Mouse (Mus musculus) c-Kit-negative CD71-positive TER-119-positive erythroid progenitor cells, embryonic 14.5 days (primary cell): ENCODE measurements around the gene Prkar1b.

ENCODE experiments used
- DNase-seq: peaks from one replicate; pipeline ENCODE4 v3.0.0-alpha.2; 2013; ENCODE audit warnings: low read depth, low spot score

Prkar1b gene

GRCm38 (mm10) chr5:139066861-139067614, 82.8 kb downstream of the Prkar1b start:
- no peak for DNase-seq

GRCm38 (mm10) chr5:139064611-139065010, 85.2 kb downstream of the Prkar1b start:
- no peak for DNase-seq

- no peak for DNase-seq
These were observed 88.1 kb downstream of the Prkar1b start for GRCm38 (mm10) chr5:139061680-139062079.

GRCm38 (mm10) chr5:139060460-139061051, 89.2 kb downstream of the Prkar1b start:
- DNase-seq: no peak

GRCm38 (mm10) chr5:139053176-139053575, 96.6 kb downstream of the Prkar1b start:
- DNase-seq: no peak

GRCm38 (mm10) chr5:139051276-139051675, 98.5 kb downstream of the Prkar1b start:
- DNase-seq: no peak

- no peak for DNase-seq
These were observed 100.4 kb downstream of the Prkar1b start for GRCm38 (mm10) chr5:139049367-139049766.

GRCm38 (mm10) chr5:139047171-139047570, 102.6 kb downstream of the Prkar1b start:
- DNase-seq: no peak

GRCm38 (mm10) chr5:139046636-139047035, 103.2 kb downstream of the Prkar1b start:
- no peak for DNase-seq

- no peak for DNase-seq
These were observed 106.3 kb downstream of the Prkar1b start for GRCm38 (mm10) chr5:139043546-139043945.

- no peak for DNase-seq
These were observed 107.5 kb downstream of the Prkar1b start for GRCm38 (mm10) chr5:139042299-139042698.

- DNase-seq: no peak
These were observed 114.6 kb downstream of the Prkar1b start for GRCm38 (mm10) chr5:139035171-139035570.

GRCm38 (mm10) chr5:139034746-139035145, 115.1 kb downstream of the Prkar1b start:
- DNase-seq: no peak

- DNase-seq: no peak
These were observed 116.1 kb downstream of the Prkar1b start for GRCm38 (mm10) chr5:139033406-139034317.

GRCm38 (mm10) chr5:139027603-139028002, 122.2 kb downstream of the Prkar1b start:
- no peak for DNase-seq

GRCm38 (mm10) chr5:139024351-139025105, 125.3 kb downstream of the Prkar1b start:
- no peak for DNase-seq

- no peak for DNase-seq
These were observed 129.2 kb downstream of the Prkar1b start for GRCm38 (mm10) chr5:139020595-139020994.

GRCm38 (mm10) chr5:139017371-139018124, 132.3 kb downstream of the Prkar1b start:
- DNase-seq: no peak

- no peak for DNase-seq
These were observed 134.7 kb downstream of the Prkar1b start for GRCm38 (mm10) chr5:139015097-139015496.

- DNase-seq: no peak
These were observed 139.2 kb downstream of the Prkar1b start for GRCm38 (mm10) chr5:139010649-139011048.
